Mouse (Mus musculus) heart, adult 2 months (tissue): ENCODE measurements around the gene Mgea5.

ENCODE experiments used
- CTCF ChIP-seq: fragments of 200-600 bp; IDR thresholded peaks from 2 replicates; pipeline ENCODE4 v1.8.1; 2022; ENCODE audit warnings: antibody characterized with exemption, mild to moderate bottlenecking, moderate library complexity
- EP300 ChIP-seq: fragments of 200-500 bp; IDR thresholded peaks from 2 replicates; pipeline ENCODE4 v1.6.1; 2011; ENCODE audit warnings: low read depth, low read length, control low read depth; ENCODE audit not compliant: insufficient read depth
- POLR2A ChIP-seq: fragments of 200-500 bp; IDR thresholded peaks from 2 replicates; pipeline ENCODE4 v1.6.1; 2011; ENCODE audit warnings: mild to moderate bottlenecking, low read depth, low read length, control low read depth; ENCODE audit not compliant: insufficient read depth

DNA sequence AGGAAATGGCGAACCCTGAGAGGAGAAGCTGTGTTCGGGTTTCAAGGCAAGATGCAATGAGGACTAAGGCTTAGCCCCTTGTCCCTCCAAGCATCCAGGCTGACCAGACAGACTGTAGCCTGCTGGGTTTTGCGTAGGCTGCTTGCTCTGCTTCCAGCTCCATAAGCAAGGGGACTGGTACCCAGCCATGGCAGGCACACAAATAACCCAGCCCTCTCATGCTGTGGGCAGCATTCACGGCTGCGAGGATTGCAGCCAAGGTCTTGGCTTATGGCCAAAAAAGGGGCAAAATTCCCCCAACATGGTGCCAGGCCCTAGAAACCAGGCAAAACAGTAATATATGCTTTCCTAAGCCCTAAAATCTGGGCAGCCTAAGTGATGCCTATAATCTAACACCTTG, 38.2 kb upstream of the Mgea5 start:
- TF ChIP-seq EP300 = no peak
- no peak for TF ChIP-seq CTCF
- TF ChIP-seq POLR2A = no peak
